In the genomic region with DNA sequence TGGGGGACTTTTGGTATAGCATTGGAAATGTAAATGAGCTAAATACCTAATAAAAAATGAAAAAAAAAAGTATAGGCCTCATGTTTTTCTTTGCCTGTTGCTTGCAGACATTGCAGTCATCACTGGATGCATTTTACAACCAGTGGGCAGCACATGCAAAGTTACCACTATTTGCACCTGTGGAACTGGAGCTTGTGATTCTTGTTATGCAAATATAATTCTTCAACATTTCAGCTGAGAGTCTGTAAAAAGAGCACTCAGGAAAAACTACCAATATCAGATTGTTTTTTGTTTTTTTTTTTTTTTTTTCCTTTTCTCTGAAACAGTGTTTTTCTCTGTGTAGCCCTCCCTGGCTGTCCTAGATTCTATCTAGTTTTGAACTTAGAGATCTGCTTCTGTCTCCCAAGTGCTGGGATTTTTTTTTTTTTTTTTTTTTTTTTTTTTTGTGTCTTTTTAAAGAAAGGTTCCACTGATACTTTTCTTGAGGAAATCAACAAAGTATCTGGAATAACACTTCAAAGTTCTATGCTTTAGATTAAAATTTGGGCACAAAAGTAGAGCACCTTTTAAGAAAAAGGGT, we compare ENCODE assay signal across 27 mouse cellular contexts.
"Had no signal": no experiment of that assay in that cellular context is flagged by ENCODE, and none has a peak within 500 bp of the region (broad histone marks: within the 10 kb centered on the region; RNA-seq: fewer than 3 reads in every experiment).

No protein-coding gene starts in this region.

- H3K27ac ChIP-seq: embryonic facial prominence, embryonic 10.5 days; embryonic facial prominence, embryonic 12.5 days; embryonic facial prominence, embryonic 13.5 days; embryonic facial prominence, embryonic 15.5 days; forebrain, embryonic 10.5 days; forebrain, embryonic 12.5 days; forebrain, embryonic 13.5 days; forebrain, embryonic 15.5 days; gastrocnemius, adult 2 months; heart, adult 2 months; heart, embryonic 10.5 days had no signal

- H3K9ac ChIP-seq: embryonic facial prominence, embryonic 12.5 days; embryonic facial prominence, embryonic 13.5 days; embryonic facial prominence, embryonic 15.5 days; forebrain, embryonic 12.5 days; forebrain, embryonic 13.5 days; forebrain, embryonic 15.5 days; forebrain, postnatal 0 days had no signal

- DNase-seq: cerebellum, adult 9-11 months; cerebellum, postnatal 10 days; cerebellum, postnatal 14 days; cerebellum, postnatal 25 days; cerebellum, postnatal 36 days; embryo, embryonic 11 days; forebrain, postnatal 0 days; gastrocnemius, adult 2 months; gastrocnemius, postnatal 10 days; gastrocnemius, postnatal 14 days; gastrocnemius, postnatal 25 days; gastrocnemius, postnatal 36 days; heart, adult 11 months; heart, adult 18-20 months; heart, adult 2 months had no signal

- H3K4me1 ChIP-seq: embryonic facial prominence, embryonic 10.5 days; embryonic facial prominence, embryonic 12.5 days; embryonic facial prominence, embryonic 13.5 days; embryonic facial prominence, embryonic 15.5 days; forebrain, embryonic 12.5 days; forebrain, embryonic 13.5 days; forebrain, embryonic 15.5 days; heart, embryonic 10.5 days had no signal

- H3K9me3 ChIP-seq: embryonic facial prominence, embryonic 10.5 days; embryonic facial prominence, embryonic 12.5 days; embryonic facial prominence, embryonic 13.5 days; embryonic facial prominence, embryonic 15.5 days; forebrain, embryonic 10.5 days; forebrain, embryonic 12.5 days; forebrain, embryonic 13.5 days; forebrain, embryonic 15.5 days; heart, embryonic 10.5 days had no signal

- H3K4me2 ChIP-seq: embryonic facial prominence, embryonic 12.5 days; embryonic facial prominence, embryonic 13.5 days; embryonic facial prominence, embryonic 15.5 days; forebrain, embryonic 12.5 days; forebrain, embryonic 13.5 days; forebrain, embryonic 15.5 days had no signal

- H3K36me3 ChIP-seq: embryonic facial prominence, embryonic 10.5 days; embryonic facial prominence, embryonic 12.5 days; embryonic facial prominence, embryonic 13.5 days; embryonic facial prominence, embryonic 15.5 days; forebrain, embryonic 12.5 days; forebrain, embryonic 15.5 days; heart, embryonic 10.5 days had no signal

- H3K27me3 ChIP-seq: embryonic facial prominence, embryonic 12.5 days; embryonic facial prominence, embryonic 13.5 days; embryonic facial prominence, embryonic 15.5 days; forebrain, embryonic 12.5 days; forebrain, embryonic 13.5 days; forebrain, embryonic 15.5 days had no signal

- ATAC-seq: forebrain, embryonic 13.5 days; forebrain, embryonic 14.5 days; forebrain, embryonic 15.5 days; forebrain, embryonic 16.5 days; forebrain, postnatal 0 days had no signal

- H3K4me3 ChIP-seq: embryonic facial prominence, embryonic 10.5 days; embryonic facial prominence, embryonic 12.5 days; embryonic facial prominence, embryonic 13.5 days; embryonic facial prominence, embryonic 15.5 days; erythroblast, embryonic 14.5 days; forebrain, embryonic 10.5 days; forebrain, embryonic 12.5 days; forebrain, embryonic 13.5 days; forebrain, embryonic 15.5 days; gastrocnemius, adult 2 months; heart, adult 2 months; heart, embryonic 10.5 days had no signal
